Mouse (Mus musculus) limb, embryonic 13.5 days (tissue): ENCODE measurements around the gene Gckr. TPM values are rescaled to one million over a fixed set of nuclear protein-coding genes. Genes with fewer than 3 reads are reported as not detected.

Experiments used
- ATAC-seq: fragments of 200-750 bp; cut with Nextera tagmentation; 2 replicates; pipeline ENCODE4 v1.8.0; 2017; ENCODE audit warnings: low read depth, moderate number of reproducible peaks, moderate TSS enrichment; ENCODE audit not compliant: low FRiP score
- H3K27ac ChIP-seq: fragments of 300-500 bp; sonication (generic); 2 replicates; pipeline ENCODE4 v1.5.1; 2015; ENCODE audit warnings: inconsistent platforms, mild to moderate bottlenecking, moderate library complexity
- H3K27me3 ChIP-seq: fragments of 300-500 bp; sonication (generic); 2 replicates; pipeline ENCODE4 v1.6.1; 2015; ENCODE audit warnings: mild to moderate bottlenecking, inconsistent platforms
- H3K36me3 ChIP-seq: fragments of 300-500 bp; sonication (generic); 2 replicates; pipeline ENCODE4 v1.6.1; 2015; ENCODE audit warnings: inconsistent platforms, mild to moderate bottlenecking, moderate library complexity
- H3K4me1 ChIP-seq: fragments of 300-500 bp; sonication (generic); 2 replicates; pipeline ENCODE4 v1.6.1; 2015; ENCODE audit warnings: inconsistent platforms
- H3K4me2 ChIP-seq: fragments of 300-500 bp; sonication (generic); replicated peaks from 2 replicates; pipeline ENCODE4 v1.6.1; 2015; ENCODE audit warnings: inconsistent platforms, mild to moderate bottlenecking, moderate library complexity
- H3K4me3 ChIP-seq: fragments of 300-500 bp; sonication (generic); 2 replicates; pipeline ENCODE4 v1.5.1; 2015; ENCODE audit warnings: moderate library complexity, mild to moderate bottlenecking, inconsistent platforms
- H3K9ac ChIP-seq: fragments of 300-500 bp; sonication (generic); 2 replicates; pipeline ENCODE4 v1.6.1; 2015; ENCODE audit warnings: mild to moderate bottlenecking, inconsistent platforms
- H3K9me3 ChIP-seq: fragments of 300-500 bp; sonication (generic); 2 replicates; pipeline ENCODE4 v1.6.1; 2016; ENCODE audit warnings: inconsistent platforms
- WGBS: fragments of 180-500 bp; shearing (Covaris S2); methylation state at CpG from one replicate; pipeline ENCODE4 v1.1.7; 2015; 5-methylcytosine and 5-hydroxymethylcytosine counted together
- polyA plus RNA-seq: library from polyadenylated mRNA; unstranded; fragments of >200 nt; fragmentation: Nextera tagmentation; extraction: Ambion mirVana; gene quantifications from 2 replicates; pipeline ENCODE4 v1.2.1, GENCODE M21; 2015

The Gckr gene
- 0.14 and 0.28 TPM in 2 replicates for polyA plus RNA-seq

DNA sequence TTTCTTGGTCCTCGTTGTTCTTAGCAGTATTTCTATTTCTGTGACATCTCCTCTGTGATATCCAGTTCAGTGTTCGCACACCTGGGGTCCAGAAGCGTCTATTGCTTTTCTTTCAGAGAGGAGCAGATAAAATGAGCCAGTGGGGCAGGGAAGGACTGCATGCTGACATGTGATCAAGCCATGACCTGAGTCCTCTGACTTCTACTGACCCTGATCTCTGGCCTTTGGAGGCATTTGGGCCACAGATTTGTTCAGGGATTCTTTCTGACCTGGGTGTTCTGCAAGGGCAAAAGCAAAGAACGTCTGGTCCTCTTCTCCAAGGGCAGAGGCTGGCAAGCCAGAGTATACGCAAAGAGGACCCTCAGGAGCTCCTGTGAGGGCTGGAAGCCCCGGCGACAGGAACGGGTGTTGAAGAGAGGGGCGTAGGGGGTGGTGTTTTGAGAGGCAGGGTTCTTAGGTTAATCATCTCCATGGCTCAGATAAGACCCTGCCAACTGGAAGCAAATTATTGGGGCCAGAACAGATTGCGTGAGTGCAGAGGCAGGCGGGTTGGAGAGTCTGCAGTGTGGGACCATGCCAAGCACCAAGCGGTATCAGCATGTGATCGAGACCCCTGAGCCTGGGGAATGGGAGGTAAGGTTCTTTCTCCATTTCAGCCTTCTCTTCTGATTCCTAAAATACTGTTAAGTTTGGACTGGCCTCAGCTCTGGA, at the start of gene Gckr:
Gckr (plus strand) TSS at position 397 of the 711 bp plus-strand sequence.
- 79% methylated on average over 13 of the region's 13 CpGs for WGBS

DNA sequence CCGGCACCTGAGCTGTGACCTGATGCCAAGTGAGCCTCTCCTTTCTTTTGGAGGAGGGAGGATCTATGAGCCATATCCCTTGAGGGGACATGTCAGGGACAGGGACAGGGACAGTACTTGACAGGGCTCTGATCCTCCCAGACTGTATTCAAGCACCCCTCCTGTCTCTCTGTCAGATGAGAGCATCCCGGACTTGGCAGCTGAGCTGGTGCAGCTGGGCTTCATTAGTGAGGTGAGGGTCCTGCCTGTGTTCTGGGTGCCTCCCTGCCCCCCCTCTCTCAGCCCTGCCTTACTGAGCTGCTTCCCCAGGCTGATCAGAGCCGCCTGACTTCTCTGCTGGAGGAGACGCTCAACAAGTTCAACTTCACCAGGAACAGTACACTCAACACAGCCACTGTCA, 46.5 kb upstream of the Gckr start:
- Histone ChIP-seq H3K4me3 (no peak overlapping the region), H3K4me1 (peaks cover 38% of the 10 kb centered on the region), H3K9ac (peak overlapping the region; percentile 65), H3K27ac (peak overlapping the region; percentile 69; the same call in 1 of the 2 replicates), H3K4me2 (peak overlapping the region; percentile 66), H3K9me3 (no peaks in the 10 kb centered on the region), H3K27me3 (no peaks in the 10 kb centered on the region), H3K36me3 (peaks cover 96% of the 10 kb centered on the region)
- 35% methylated on average over 4 of the region's 4 CpGs for WGBS
- peak; percentile 17; the same call in 1 of the 2 replicates for ATAC-seq

More for the DNA sequence above, at the start of gene Gckr:
- Histone ChIP-seq H3K27ac (no peak within 1 kb of the TSS), H3K9me3 (no peaks in the 10 kb centered on the region), H3K4me3 (peak within 1 kb of the TSS; percentile 90; the same call in 1 of the 2 replicates), H3K4me2 (peak within 1 kb of the TSS; percentile 88), H3K4me1 (peaks cover 14% of the 10 kb centered on the region), H3K36me3 (peaks cover 21% of the 10 kb centered on the region), H3K27me3 (no peaks in the 10 kb centered on the region), H3K9ac (no peak within 1 kb of the TSS)
- no peak for ATAC-seq

DNA sequence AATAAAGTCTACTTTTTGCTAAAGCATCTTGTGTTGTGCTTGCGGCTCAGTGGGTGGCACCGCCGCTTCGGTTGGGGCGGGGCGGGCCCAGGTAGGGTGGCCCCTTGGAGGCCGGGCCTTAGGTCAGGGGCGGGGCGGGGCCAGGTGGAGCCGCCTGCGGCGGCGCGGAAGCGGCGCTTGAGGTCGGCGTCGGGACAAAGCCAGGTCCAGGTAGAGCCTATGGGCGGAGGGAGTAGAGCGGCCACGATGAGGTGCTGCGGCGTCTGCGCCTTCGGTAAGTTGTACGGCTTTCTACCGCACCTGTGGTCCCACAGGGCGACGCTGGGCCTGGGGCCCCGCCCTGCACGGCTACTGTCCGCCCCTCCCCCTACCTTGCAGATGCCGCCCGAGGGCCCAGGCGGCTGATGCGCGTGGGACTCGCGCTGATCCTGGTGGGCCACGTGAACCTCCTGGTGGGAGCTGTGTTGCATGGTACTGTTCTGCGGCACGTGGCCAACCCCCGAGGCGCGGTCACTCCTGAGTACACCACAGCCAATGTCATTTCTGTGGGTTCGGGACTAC, 45.6 kb upstream of the Gckr start, which contains the start of gene Krtcap3:
Krtcap3 (plus strand) TSS at position 151 of the 561 bp plus-strand sequence.
- peak within 1 kb of the TSS; percentile 44 for H3K4me3 ChIP-seq
- WGBS = 6% methylated on average over 44 of the region's 47 CpGs
- H3K27ac ChIP-seq = peak within 1 kb of the TSS; percentile 75; the same call in 1 of the 2 replicates
- H3K9me3 ChIP-seq = no peaks in the 10 kb centered on the region
- peak; percentile 64 for ATAC-seq
- H3K4me2 ChIP-seq = peak within 1 kb of the TSS; percentile 66
- peaks cover 38% of the 10 kb centered on the region for H3K4me1 ChIP-seq
- H3K9ac ChIP-seq = peak within 1 kb of the TSS; percentile 65
- peaks cover 95% of the 10 kb centered on the region for H3K36me3 ChIP-seq
- no peaks in the 10 kb centered on the region for H3K27me3 ChIP-seq

DNA sequence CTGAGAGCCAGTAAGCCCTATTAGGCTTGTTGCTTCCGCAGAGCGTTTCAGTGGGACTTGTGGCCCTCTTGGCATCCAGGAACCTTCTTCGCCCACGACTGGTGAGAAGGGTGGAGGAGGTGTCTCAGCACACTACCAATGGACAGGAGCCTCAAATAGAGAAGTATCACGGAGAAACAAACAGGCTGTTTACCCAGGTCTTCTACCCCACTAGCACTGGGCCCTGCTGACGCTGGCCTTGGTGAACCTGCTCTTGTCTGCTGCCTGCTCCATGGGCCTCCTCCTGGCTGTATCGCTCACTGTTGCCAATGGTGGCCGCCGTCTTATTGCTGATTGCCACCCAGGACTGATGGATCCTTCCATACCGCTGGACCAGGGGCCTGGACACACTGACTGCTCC, 45.1 kb upstream of the Gckr start:
- peak overlapping the region; percentile 65 for H3K9ac ChIP-seq
- H3K4me2 ChIP-seq = peak overlapping the region; percentile 66
- peak overlapping the region; percentile 44 for H3K4me3 ChIP-seq
- H3K36me3 ChIP-seq = peaks cover 93% of the 10 kb centered on the region
- WGBS = 45% methylated on average over 10 of the region's 10 CpGs
- H3K4me1 ChIP-seq = peaks cover 38% of the 10 kb centered on the region
- H3K27me3 ChIP-seq = no peaks in the 10 kb centered on the region
- peak overlapping the region; percentile 75; the same call in 1 of the 2 replicates for H3K27ac ChIP-seq
- no peaks in the 10 kb centered on the region for H3K9me3 ChIP-seq
- ATAC-seq = no peak; the same call in 1 of the 2 replicates

DNA sequence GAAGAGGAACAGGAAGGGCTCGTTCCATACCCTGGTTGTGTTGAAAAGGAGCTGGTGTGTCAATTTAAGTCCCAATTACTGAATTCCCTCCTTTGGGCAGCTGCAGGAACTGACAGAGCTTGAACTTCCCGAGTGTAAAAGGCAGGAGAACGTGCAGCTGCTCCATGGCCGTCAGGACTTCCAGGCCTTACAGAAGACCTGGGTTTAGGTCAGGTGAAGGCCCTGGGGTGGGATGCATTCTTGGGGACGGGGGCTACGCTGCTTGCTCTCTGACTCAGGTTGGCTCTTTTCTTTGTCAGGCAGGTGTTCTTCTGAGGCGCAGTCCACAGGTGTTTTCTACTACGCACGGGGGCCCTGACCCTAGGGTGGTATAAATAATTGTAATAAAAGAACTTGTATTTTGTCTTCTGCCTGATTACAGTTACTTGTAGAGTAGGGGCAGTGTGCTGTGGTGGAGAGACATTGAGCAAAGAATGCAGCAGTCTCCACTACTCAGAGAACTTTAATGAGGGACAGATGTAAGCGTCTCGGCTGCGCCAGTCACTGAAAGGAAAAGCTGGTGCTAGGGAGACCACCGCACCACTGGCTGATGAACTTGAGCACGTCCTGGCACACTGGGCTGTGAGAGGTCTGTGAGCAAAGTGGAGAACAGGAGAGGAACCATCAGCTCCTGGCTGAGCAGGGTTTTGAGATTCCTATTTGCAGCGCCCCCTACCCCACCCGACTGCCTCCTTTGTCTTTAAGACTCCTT, 44.3 kb upstream of the Gckr start:
- Histone ChIP-seq H3K9me3 (no peaks in the 10 kb centered on the region), H3K27ac (peak overlapping the region; percentile 75), H3K36me3 (peaks cover 93% of the 10 kb centered on the region), H3K4me1 (peaks cover 38% of the 10 kb centered on the region), H3K4me3 (0 out of 2 replicates have a peak overlapping the region, but pooled peaks have one; percentile 7), H3K9ac (no peak overlapping the region; the same call in 1 of the 2 replicates), H3K27me3 (no peaks in the 10 kb centered on the region), H3K4me2 (peak overlapping the region; percentile 66)
- 44% methylated on average over 16 of the region's 16 CpGs for WGBS
- 0 out of 2 replicates have a peak, but pooled peaks have one; percentile 21 for ATAC-seq

DNA sequence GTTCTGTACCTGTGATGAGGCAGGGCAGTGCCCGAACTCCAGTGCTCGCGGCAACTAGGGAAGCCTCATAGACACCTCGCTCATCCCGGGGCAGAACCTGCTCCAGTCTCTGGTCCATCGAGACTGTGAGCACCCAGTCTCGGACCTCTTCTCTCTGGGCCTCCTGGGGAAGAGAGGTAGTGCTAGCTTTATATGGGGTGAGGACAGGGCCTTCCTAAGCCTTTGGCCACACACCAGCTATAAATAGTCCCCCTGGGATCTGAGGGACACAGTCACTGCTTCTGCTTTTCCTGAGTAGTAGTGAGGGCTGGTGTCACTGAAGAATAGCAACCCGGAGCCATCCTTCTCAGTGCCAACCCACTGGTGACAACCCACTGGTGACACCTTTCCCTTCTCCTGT, 43.4 kb upstream of the Gckr start:
- Histone ChIP-seq H3K4me1 (peaks cover 38% of the 10 kb centered on the region), H3K36me3 (peaks cover 92% of the 10 kb centered on the region), H3K4me2 (no peak overlapping the region), H3K4me3 (no peak overlapping the region), H3K27me3 (no peaks in the 10 kb centered on the region), H3K27ac (peak overlapping the region; percentile 75; the same call in 1 of the 2 replicates), H3K9me3 (no peaks in the 10 kb centered on the region), H3K9ac (no peak overlapping the region)
- no peak for ATAC-seq
- 94% methylated on average over 8 of the region's 8 CpGs for WGBS

DNA sequence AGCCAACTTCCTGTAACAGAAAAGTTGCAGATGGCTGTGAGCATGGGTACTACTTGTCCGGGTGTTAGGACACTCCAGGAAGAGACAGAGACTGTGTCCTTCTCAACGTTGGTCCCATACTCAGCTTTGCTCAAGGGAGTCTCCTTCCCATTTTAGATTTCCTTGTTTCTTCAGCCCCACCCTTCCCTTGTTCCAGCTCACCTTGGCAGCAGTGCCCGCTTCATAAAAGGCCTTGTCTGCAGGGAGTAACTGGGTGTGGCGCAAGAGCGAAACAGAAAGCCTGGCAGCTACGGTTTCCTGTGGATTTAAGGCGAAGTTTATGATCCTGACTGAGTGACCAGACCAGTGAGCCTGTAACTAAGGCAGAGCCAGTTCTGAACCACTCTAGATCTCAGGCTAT, 42.8 kb upstream of the Gckr start:
- no peak for ATAC-seq
- Histone ChIP-seq H3K9me3 (no peaks in the 10 kb centered on the region), H3K9ac (no peak overlapping the region), H3K4me1 (peaks cover 38% of the 10 kb centered on the region), H3K27ac (no peak overlapping the region), H3K27me3 (no peaks in the 10 kb centered on the region), H3K4me3 (no peak overlapping the region), H3K4me2 (no peak overlapping the region), H3K36me3 (peaks cover 92% of the 10 kb centered on the region)
- WGBS = 80% methylated on average over 7 of the region's 7 CpGs

DNA sequence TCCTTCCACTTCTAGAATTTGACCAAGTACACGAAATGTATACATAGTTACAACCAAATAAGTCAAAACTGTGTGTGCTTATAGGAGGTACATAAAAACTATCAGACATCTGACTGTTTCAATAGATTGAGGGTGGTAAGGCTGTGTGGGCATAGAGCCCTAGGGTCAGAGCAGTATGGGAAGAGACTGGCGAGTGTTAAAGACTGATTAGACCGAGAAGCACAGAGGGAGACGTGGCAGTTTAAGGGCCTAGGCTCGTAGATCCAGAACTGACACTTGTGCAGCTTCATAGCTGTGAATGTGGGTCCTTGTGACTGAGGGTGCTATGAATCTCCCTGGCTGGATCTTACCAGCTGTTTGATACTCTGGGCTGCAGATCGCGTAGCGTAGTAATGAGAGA, 42.3 kb upstream of the Gckr start:
- Histone ChIP-seq H3K27me3 (no peaks in the 10 kb centered on the region), H3K9me3 (no peaks in the 10 kb centered on the region), H3K4me1 (peaks cover 38% of the 10 kb centered on the region), H3K36me3 (peaks cover 92% of the 10 kb centered on the region), H3K4me3 (no peak overlapping the region), H3K27ac (no peak overlapping the region), H3K9ac (no peak overlapping the region), H3K4me2 (no peak overlapping the region)
- 85% methylated on average over 8 of the region's 8 CpGs for WGBS
- no peak for ATAC-seq

DNA sequence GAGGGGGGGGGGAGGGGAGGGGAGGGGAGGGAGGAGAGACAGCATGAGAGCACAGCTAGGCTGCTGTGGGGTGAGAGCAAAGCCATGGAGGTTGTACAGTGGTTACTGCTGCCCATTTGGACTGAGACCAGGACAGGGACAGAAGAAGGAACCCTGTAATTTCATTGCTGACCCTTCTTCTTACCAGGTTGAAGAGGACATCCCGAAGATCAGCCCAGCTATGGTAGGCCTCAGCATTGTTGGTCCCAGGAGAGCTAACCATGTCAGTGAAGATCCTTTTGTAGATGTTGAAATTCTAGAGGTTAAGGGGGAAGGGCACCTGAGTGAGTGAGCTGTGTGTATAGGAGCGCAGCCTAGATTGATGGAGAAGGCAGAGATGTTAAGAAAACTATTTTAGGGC, 41.9 kb upstream of the Gckr start:
- Histone ChIP-seq H3K27ac (no peak overlapping the region), H3K9ac (no peak overlapping the region), H3K4me3 (no peak overlapping the region), H3K4me2 (no peak overlapping the region), H3K4me1 (peaks cover 35% of the 10 kb centered on the region), H3K27me3 (no peaks in the 10 kb centered on the region), H3K9me3 (no peaks in the 10 kb centered on the region), H3K36me3 (peaks cover 92% of the 10 kb centered on the region)
- 98% methylated on average over 2 of the region's 2 CpGs for WGBS
- no peak for ATAC-seq

DNA sequence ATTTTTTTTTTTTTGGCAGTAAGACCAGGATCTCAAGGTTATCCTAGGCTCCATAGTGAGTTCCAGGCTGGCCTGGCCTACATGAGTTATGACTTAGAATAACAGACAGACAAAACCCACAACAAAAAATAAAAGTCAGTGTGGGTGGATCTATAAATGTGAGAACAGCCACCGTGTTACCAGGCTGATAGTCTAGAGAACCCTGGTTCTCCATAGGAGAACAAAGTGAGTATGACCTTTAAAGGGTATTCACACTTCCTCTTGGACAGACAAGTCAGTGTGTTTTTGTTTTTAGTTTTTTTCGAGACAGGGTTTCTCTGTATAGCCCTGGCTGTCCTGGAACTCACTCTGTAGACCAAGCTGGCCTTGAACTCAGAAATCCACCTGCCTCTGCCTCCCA, 41.3 kb upstream of the Gckr start:
- ATAC-seq = no peak
- no peak overlapping the region for H3K4me3 ChIP-seq
- peaks cover 29% of the 10 kb centered on the region for H3K4me1 ChIP-seq
- H3K27ac ChIP-seq = no peak overlapping the region
- no peaks in the 10 kb centered on the region for H3K9me3 ChIP-seq
- no peaks in the 10 kb centered on the region for H3K27me3 ChIP-seq
- H3K9ac ChIP-seq = no peak overlapping the region
- peaks cover 92% of the 10 kb centered on the region for H3K36me3 ChIP-seq
- 87% methylated on average over 2 of the region's 2 CpGs for WGBS
- no peak overlapping the region for H3K4me2 ChIP-seq

DNA sequence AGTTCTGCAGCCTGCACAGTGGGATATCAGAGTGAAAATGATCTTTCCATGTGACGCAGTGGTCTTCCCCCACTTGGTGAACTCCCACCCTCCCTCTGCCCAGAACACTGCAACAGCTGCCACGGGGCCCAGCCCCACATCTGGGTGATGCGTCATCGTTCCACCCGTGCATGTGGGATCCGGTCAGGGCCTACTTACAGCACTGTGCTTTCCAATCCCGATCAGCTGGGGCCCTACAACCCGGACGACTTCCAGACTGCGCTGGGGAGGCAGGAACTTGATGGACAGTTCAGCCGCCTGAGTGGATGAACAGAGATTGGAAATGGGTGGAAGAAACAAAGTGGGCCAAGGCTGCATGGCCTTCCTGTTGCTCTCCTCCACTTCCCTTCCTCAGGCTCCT, 39.6 kb upstream of the Gckr start:
- no peak overlapping the region for H3K4me3 ChIP-seq
- H3K9me3 ChIP-seq = no peaks in the 10 kb centered on the region
- H3K36me3 ChIP-seq = peaks cover 93% of the 10 kb centered on the region
- H3K9ac ChIP-seq = no peak overlapping the region
- no peak overlapping the region for H3K27ac ChIP-seq
- no peaks in the 10 kb centered on the region for H3K27me3 ChIP-seq
- 0 out of 2 replicates have a peak, but pooled peaks have one; percentile 34 for ATAC-seq
- peaks cover 12% of the 10 kb centered on the region for H3K4me1 ChIP-seq
- no peak overlapping the region for H3K4me2 ChIP-seq
- 77% methylated on average over 11 of the region's 11 CpGs for WGBS

DNA sequence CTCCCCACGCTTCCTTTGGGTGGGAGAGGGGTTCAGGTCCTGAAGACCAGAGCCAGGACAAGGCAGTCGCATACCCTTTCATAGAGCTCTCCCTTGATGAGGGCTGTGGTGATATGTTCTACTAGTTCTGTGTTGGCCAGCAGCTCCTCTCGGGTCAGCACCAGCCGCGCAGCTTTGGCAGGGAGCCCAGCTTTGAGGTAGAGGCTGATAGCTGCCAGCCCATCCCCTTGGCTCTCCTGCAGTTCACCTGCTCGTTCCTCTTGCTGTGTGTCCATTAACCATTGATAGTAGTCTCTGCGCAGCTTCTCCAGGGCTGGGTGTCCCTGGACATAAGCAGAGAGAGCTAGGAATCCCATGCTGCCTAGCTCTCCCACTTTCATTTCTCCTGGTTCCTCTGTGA, 31.1 kb upstream of the Gckr start:
- H3K27ac ChIP-seq = no peak overlapping the region
- H3K9ac ChIP-seq = no peak overlapping the region
- ATAC-seq = no peak
- WGBS = 86% methylated on average over 7 of the region's 7 CpGs
- H3K4me3 ChIP-seq = no peak overlapping the region
- no peaks in the 10 kb centered on the region for H3K9me3 ChIP-seq
- H3K27me3 ChIP-seq = no peaks in the 10 kb centered on the region
- peaks cover 96% of the 10 kb centered on the region for H3K36me3 ChIP-seq
- H3K4me2 ChIP-seq = no peak overlapping the region
- no peaks in the 10 kb centered on the region for H3K4me1 ChIP-seq
